Mouse (Mus musculus): ENCODE data around the gene Cacna2d2. TPM values are rescaled to one million over a fixed set of nuclear protein-coding genes. Genes with fewer than 3 reads are reported as not detected.
"Not testable (repeated sequence)": the region's sequence is repeated elsewhere in the genome, so short reads cannot be mapped to it uniquely, and the experiment has no call there.

Gene Cacna2d2
- polyA plus RNA-seq, 1 experiment from 2014 or later: 0.64 TPM

- Histone ChIP-seq H3K36me3 (ENCODE audit: insufficient read depth, low read length) (peaks cover 21% of the 10 kb centered on the region), H3K27me3 (ENCODE audit: insufficient read depth, low read length) (no peaks in the 10 kb centered on the region), H3K9me3 (replicated peaks; ENCODE audit: low read length) (no peaks in the 10 kb centered on the region), H3K27ac (peak overlapping the region; percentile 97), H3K4me1 (replicated peaks; ENCODE audit: insufficient read depth, low read length) (peaks cover 49% of the 10 kb centered on the region), H3K4me3 (replicated peaks; ENCODE audit: low read depth, low read length) (peak overlapping the region; percentile 70), H3K4me2 (ENCODE audit: low read length) (peak overlapping the region; percentile 83), H3K9ac (ENCODE audit: low read depth, low read length) (peak overlapping the region; percentile 79)
- under 1% methylated on average over 53 of the region's 53 CpGs for WGBS
- TF ChIP-seq CTCF (IDR thresholded peaks at IDR 0.05; ENCODE audit: low read depth): peak; percentile 39; the same call in 1 of the 2 replicates
- peak; percentile 87 for ATAC-seq (replicated peaks; ENCODE audit: low FRiP score, low read depth)
- DNase-seq (ENCODE audit: low spot score): peak; percentile 98
These were observed 155.0 kb downstream of the Cacna2d2 start for GRCm38 (mm10) chr9:107554319-107554825.

GRCm38 (mm10) chr9:107555031-107555457, 155.6 kb downstream of the Cacna2d2 start:
- H3K4me1 ChIP-seq (replicated peaks; ENCODE audit: insufficient read depth, low read length): peaks cover 49% of the 10 kb centered on the region
- 2% methylated on average over 23 of the region's 23 CpGs for WGBS
- peak overlapping the region; percentile 70 for H3K4me3 ChIP-seq (replicated peaks; ENCODE audit: low read depth, low read length)
- TF ChIP-seq CTCF (IDR thresholded peaks at IDR 0.05; ENCODE audit: low read depth): no peak
- peak overlapping the region; percentile 79 for H3K9ac ChIP-seq (ENCODE audit: low read depth, low read length)
- H3K4me2 ChIP-seq (ENCODE audit: low read length): peak overlapping the region; percentile 83
- H3K27me3 ChIP-seq (ENCODE audit: insufficient read depth, low read length): no peaks in the 10 kb centered on the region
- H3K36me3 ChIP-seq (ENCODE audit: insufficient read depth, low read length): peaks cover 27% of the 10 kb centered on the region
- peak overlapping the region; percentile 97 for H3K27ac ChIP-seq
- peak; percentile 13 for ATAC-seq (replicated peaks; ENCODE audit: low FRiP score, low read depth)
- peak; percentile 94 for DNase-seq (ENCODE audit: low spot score)
- no peaks in the 10 kb centered on the region for H3K9me3 ChIP-seq (replicated peaks; ENCODE audit: low read length)

GRCm38 (mm10) chr9:107555701-107556100, 156.3 kb downstream of the Cacna2d2 start:
- no peak for DNase-seq (ENCODE audit: low spot score)
- Histone ChIP-seq H3K27me3 (ENCODE audit: insufficient read depth, low read length) (no peaks in the 10 kb centered on the region), H3K9ac (ENCODE audit: low read depth, low read length) (peak overlapping the region; percentile 79; the same call in 1 of the 2 replicates), H3K4me1 (replicated peaks; ENCODE audit: insufficient read depth, low read length) (peaks cover 48% of the 10 kb centered on the region), H3K9me3 (replicated peaks; ENCODE audit: low read length) (no peaks in the 10 kb centered on the region), H3K4me3 (replicated peaks; ENCODE audit: low read depth, low read length) (peak overlapping the region; percentile 70), H3K4me2 (ENCODE audit: low read length) (peak overlapping the region; percentile 83), H3K36me3 (ENCODE audit: insufficient read depth, low read length) (peaks cover 34% of the 10 kb centered on the region), H3K27ac (peak overlapping the region; percentile 97)
- no peak for TF ChIP-seq CTCF (IDR thresholded peaks at IDR 0.05; ENCODE audit: low read depth)
- 23% methylated on average over 2 of the region's 2 CpGs for WGBS
- no peak for ATAC-seq (replicated peaks; ENCODE audit: low FRiP score, low read depth)

GRCm38 (mm10) chr9:107556346-107556745, 156.9 kb downstream of the Cacna2d2 start:
- DNase-seq (ENCODE audit: low spot score) (no peak), ATAC-seq (replicated peaks; ENCODE audit: low FRiP score, low read depth) (no peak)
- WGBS: 56% methylated on average over 3 of the region's 3 CpGs
- Histone ChIP-seq H3K27me3 (ENCODE audit: insufficient read depth, low read length) (no peaks in the 10 kb centered on the region), H3K27ac (no peak overlapping the region), H3K36me3 (ENCODE audit: insufficient read depth, low read length) (peaks cover 40% of the 10 kb centered on the region), H3K9ac (ENCODE audit: low read depth, low read length) (peak overlapping the region; percentile 79; the same call in 1 of the 2 replicates), H3K4me3 (replicated peaks; ENCODE audit: low read depth, low read length) (peak overlapping the region; percentile 70; the same call in 1 of the 2 replicates), H3K4me2 (ENCODE audit: low read length) (peak overlapping the region; percentile 83), H3K9me3 (replicated peaks; ENCODE audit: low read length) (no peaks in the 10 kb centered on the region), H3K4me1 (replicated peaks; ENCODE audit: insufficient read depth, low read length) (peaks cover 41% of the 10 kb centered on the region)
- TF ChIP-seq CTCF (IDR thresholded peaks at IDR 0.05; ENCODE audit: low read depth): no peak

GRCm38 (mm10) chr9:107563029-107563581, 163.7 kb downstream of the Cacna2d2 start, which contains the start of gene Tusc2:
Gene Tusc2, plus strand, starts transcription at chr9:107563255.
- Histone ChIP-seq H3K36me3 (ENCODE audit: insufficient read depth, low read length) (peaks cover 42% of the 10 kb centered on the region), H3K9me3 (replicated peaks; ENCODE audit: low read length) (no peaks in the 10 kb centered on the region), H3K27me3 (ENCODE audit: insufficient read depth, low read length) (no peaks in the 10 kb centered on the region), H3K9ac (ENCODE audit: low read depth, low read length) (peak within 1 kb of the TSS; percentile 73), H3K4me1 (replicated peaks; ENCODE audit: insufficient read depth, low read length) (peaks cover 16% of the 10 kb centered on the region; the same call in 1 of the 2 replicates), H3K27ac (peak within 1 kb of the TSS; percentile 76), H3K4me2 (ENCODE audit: low read length) (peak within 1 kb of the TSS; percentile 87), H3K4me3 (replicated peaks; ENCODE audit: low read depth, low read length) (peak within 1 kb of the TSS; percentile 63)
- TF ChIP-seq CTCF (IDR thresholded peaks at IDR 0.05; ENCODE audit: low read depth): no peak
- peak; percentile 97 for DNase-seq (ENCODE audit: low spot score)
- WGBS: under 1% methylated on average over 46 of the region's 46 CpGs
- ATAC-seq (replicated peaks; ENCODE audit: low FRiP score, low read depth): peak; percentile 92

- WGBS: 53% methylated on average over 5 of the region's 5 CpGs
- not testable (repeated sequence) for H3K9ac ChIP-seq (ENCODE audit: low read depth, low read length); H3K4me3 ChIP-seq (replicated peaks; ENCODE audit: low read depth, low read length); ATAC-seq (replicated peaks; ENCODE audit: low FRiP score, low read depth); H3K9me3 ChIP-seq (replicated peaks; ENCODE audit: low read length); H3K27me3 ChIP-seq (ENCODE audit: insufficient read depth, low read length)
- TF ChIP-seq CTCF (IDR thresholded peaks at IDR 0.05; ENCODE audit: low read depth): peak; percentile 41; the same call in 1 of the 2 replicates
- peak overlapping the region; percentile 43; the same call in 1 of the 2 replicates for H3K27ac ChIP-seq
- H3K4me1 ChIP-seq (replicated peaks; ENCODE audit: insufficient read depth, low read length): peaks cover 25% of the 10 kb centered on the region
- H3K4me2 ChIP-seq (ENCODE audit: low read length): peak overlapping the region; percentile 25
- peaks cover 18% of the 10 kb centered on the region for H3K36me3 ChIP-seq (ENCODE audit: insufficient read depth, low read length)
- DNase-seq (ENCODE audit: low spot score): peak; percentile 53
These were observed 166.1 kb downstream of the Cacna2d2 start for GRCm38 (mm10) chr9:107565556-107565955.

All from kidney, postnatal 0 days (tissue).